Mouse (Mus musculus) brown adipose tissue, adult 24 weeks (tissue): ENCODE measurements around the gene Pdzd7. TPM values are rescaled to one million over a fixed set of nuclear protein-coding genes. Genes with fewer than 3 reads are reported as not detected.
"Not testable (repeated sequence)": the region's sequence is repeated elsewhere in the genome, so short reads cannot be mapped to it uniquely, and the experiment has no call there.

ENCODE experiments used
- H3K27ac ChIP-seq: fragments of 200-500 bp; replicated peaks from 2 replicates; pipeline ENCODE4 v1.5.1; 2012; ENCODE audit warnings: low read depth, mild to moderate bottlenecking, low read length
- H3K4me1 ChIP-seq: fragments of 200-500 bp; 2 replicates; pipeline ENCODE4 v1.6.1; 2012; ENCODE audit warnings: low read length, mixed read lengths; ENCODE audit not compliant: control insufficient read depth, insufficient read depth, insufficient read length
- H3K4me3 ChIP-seq: fragments of 200-500 bp; 2 replicates; pipeline ENCODE4 v1.5.1; 2012; ENCODE audit warnings: low read depth, mild to moderate bottlenecking, low read length, moderate library complexity; ENCODE audit not compliant: insufficient read depth
- polyA plus RNA-seq: library from polyadenylated mRNA; stranded (reverse); fragments of >200 nt; gene quantifications from 2 replicates; pipeline ENCODE4 v1.2.4, GENCODE M21; 2012; ENCODE audit not compliant: missing spikeins, insufficient read depth, insufficient read length

The Pdzd7 gene
- polyA plus RNA-seq, 1 experiment: not detected

- H3K4me1 ChIP-seq: peaks cover 4% of the 10 kb centered on the region
- peak overlapping the region; percentile 92 for H3K27ac ChIP-seq
- peak overlapping the region; percentile 64 for H3K4me3 ChIP-seq
These were observed 3.3 kb upstream of the Pdzd7 start for GRCm38 (mm10) chr19:45048644-45049365.

DNA sequence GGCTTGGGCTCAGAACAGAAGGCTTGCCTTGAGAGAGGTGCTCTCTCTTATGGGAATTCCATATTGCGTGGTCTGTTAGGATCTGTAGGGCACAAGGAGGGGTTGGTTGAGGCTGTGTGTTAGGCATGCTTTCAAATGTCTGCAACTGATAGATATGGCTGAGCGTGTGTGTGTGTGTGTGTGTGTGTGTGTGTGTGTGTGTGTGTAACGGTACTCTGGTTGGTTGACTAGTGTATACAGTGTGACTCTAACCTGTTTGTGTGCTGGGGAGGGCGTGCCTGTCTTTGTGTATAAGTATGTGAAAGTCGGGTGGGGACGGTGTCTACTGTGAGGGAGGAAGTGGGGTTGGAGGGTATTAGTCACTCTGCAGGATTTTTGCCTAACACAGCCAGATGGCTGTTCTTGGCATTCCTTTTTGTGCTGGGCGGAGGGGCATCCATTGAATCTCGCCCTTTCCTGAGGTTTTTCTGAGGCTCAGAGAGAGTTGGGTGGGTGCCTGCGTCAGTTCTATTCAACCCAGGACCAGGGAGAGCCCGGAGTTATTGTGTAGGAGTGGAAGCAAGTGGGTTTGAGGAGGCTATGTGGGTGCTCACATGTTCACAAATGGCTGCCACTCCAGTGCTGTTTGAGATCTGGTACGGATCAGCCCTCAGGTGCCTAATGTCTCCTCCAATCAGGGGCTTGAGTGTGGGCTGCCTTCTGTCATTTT lies 2.6 kb upstream of the Pdzd7 start:
- peak overlapping the region; percentile 92 for H3K27ac ChIP-seq

DNA sequence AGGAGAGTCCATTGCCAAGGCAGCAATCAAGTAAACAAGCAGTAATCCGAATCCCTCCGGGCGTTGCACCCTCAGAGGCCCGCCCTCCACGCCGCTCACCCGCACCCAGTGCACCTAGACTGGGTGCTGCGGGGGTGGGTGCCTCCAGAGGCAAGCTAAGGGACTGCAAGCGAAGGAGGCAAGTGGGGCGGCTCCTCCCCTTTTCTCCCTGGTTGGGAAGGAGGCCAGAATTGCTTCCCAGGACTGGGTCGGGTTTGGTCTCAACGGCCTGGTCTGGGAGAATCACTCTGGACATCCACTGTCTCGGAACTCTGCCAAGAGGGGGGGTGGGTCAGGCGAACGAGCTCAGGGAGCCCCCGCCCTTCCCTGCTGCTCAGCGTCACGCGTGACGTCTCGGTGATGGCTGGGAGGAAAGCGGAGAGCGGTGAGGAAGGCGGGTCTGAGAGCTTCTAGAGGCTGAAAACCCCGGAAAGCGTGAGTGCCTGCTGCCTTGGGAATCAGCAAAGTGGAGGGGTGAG lies 2.0 kb upstream of the Pdzd7 start, which contains the start of gene Sfxn3:
Gene Sfxn3, plus strand, starts transcription at position 87 of the 518 bp plus-strand sequence.
- H3K4me3 ChIP-seq: peak within 1 kb of the TSS; percentile 64
- H3K27ac ChIP-seq: peak within 1 kb of the TSS; percentile 92
- peaks cover 4% of the 10 kb centered on the region for H3K4me1 ChIP-seq

More for the DNA sequence above, 2.6 kb upstream of the Pdzd7 start:
- Histone ChIP-seq H3K4me3 (peak overlapping the region; percentile 64), H3K4me1 (peaks cover 4% of the 10 kb centered on the region)

DNA sequence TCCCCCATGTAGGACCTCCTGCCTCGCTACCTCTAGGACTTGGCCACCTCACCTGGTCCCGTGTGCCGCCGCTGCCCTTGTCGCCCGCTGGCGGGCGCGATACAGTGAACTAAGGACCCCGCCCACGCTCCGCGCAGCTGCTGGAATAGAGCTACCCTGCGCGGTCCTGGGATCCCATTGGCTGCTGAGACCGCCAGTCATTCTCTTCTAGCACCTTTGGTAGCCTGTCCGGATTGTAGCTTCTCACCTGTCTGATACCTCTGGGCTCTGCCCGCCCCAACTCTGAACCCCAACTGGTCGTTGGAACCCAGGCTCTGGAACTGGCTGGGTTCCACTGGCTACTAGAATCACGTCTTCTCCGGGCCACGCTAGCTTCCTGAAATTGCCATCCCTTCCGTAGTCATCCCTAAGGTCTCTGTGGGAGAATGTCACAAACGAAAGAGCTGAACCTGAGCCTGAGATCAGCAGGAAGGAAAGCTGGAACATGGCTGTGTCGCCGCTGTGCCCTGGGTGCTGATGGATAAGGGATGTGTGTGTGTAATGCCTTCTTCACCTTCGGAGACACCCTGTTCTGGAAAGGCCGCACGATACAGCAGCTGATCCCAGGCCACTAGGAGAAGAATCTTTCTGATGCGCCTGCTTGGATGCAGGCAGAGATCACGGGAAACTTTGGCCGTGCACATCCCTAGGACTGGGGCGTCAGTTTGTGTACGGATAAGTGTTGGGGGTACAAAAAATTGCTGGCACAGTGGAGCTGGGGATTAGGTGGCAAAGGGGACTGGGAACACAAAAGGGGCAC lies 1.2 kb upstream of the Pdzd7 start:
- Histone ChIP-seq H3K4me3 (peak overlapping the region; percentile 64), H3K4me1 (peaks cover 4% of the 10 kb centered on the region), H3K27ac (no peak overlapping the region)

GRCm38 (mm10) chr19:45045236-45045635 lies 281 bp downstream of the Pdzd7 start:
- Histone ChIP-seq H3K27ac (no peak overlapping the region), H3K4me3 (no peak overlapping the region), H3K4me1 (peaks cover 4% of the 10 kb centered on the region)

GRCm38 (mm10) chr19:45044389-45044927 lies 1.1 kb downstream of the Pdzd7 start:
- Histone ChIP-seq H3K4me3 (no peak overlapping the region), H3K27ac (no peak overlapping the region), H3K4me1 (peaks cover 4% of the 10 kb centered on the region)

GRCm38 (mm10) chr19:45040214-45040613 lies 5.3 kb downstream of the Pdzd7 start:
- no peak overlapping the region for H3K27ac ChIP-seq
- no peaks in the 10 kb centered on the region for H3K4me1 ChIP-seq
- no peak overlapping the region for H3K4me3 ChIP-seq

- not testable (repeated sequence) for H3K27ac ChIP-seq, H3K4me3 ChIP-seq, H3K4me1 ChIP-seq
These were observed 7.3 kb downstream of the Pdzd7 start for GRCm38 (mm10) chr19:45038198-45038597.

DNA sequence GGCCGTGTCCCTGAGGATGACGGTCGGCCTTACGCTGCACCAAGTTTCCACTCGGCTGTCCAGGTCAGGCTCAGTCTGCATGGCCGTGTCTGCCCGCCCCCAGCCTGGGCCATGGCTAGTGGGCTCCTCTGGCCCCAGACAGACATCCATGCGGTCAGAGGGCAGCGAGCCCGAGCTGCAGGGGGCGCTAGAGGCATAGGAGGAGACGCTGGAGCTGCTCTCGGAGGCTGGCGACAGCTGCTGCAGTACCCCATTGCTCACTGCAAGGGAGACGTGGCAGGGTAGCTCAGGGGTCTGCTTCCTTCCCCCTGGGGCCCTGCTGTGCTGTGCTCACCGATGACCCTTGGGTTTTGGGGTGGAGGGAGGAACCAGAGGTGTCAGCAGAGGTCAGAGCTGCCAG lies 8.7 kb downstream of the Pdzd7 start:
- no peaks in the 10 kb centered on the region for H3K4me1 ChIP-seq
- no peak overlapping the region for H3K4me3 ChIP-seq
- no peak overlapping the region for H3K27ac ChIP-seq

- no peak overlapping the region for H3K27ac ChIP-seq
- peaks cover 18% of the 10 kb centered on the region for H3K4me1 ChIP-seq
- no peak overlapping the region for H3K4me3 ChIP-seq
These were observed 12.8 kb downstream of the Pdzd7 start for GRCm38 (mm10) chr19:45032570-45033332.

DNA sequence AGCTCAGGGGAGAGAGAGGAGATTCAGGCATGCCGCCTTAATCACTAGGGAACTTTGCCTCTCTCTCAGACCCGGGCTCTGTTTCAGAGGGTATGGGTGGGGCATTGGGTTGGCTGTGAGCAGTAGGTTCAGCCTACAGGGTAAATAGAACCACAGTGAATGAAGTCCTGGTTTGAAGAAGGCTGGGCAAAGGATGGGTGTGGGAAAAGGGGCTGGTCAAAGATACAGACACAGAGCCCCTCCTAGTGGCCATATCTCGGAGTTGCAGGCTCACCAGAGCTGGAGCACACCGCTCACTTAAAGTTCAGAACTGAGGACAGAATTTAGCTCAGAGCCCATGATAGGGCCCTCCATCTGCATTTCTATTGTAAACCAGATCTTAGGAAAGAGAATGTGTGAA lies 13.7 kb downstream of the Pdzd7 start:
- no peak overlapping the region for H3K27ac ChIP-seq
- peaks cover 25% of the 10 kb centered on the region for H3K4me1 ChIP-seq
- H3K4me3 ChIP-seq: no peak overlapping the region

DNA sequence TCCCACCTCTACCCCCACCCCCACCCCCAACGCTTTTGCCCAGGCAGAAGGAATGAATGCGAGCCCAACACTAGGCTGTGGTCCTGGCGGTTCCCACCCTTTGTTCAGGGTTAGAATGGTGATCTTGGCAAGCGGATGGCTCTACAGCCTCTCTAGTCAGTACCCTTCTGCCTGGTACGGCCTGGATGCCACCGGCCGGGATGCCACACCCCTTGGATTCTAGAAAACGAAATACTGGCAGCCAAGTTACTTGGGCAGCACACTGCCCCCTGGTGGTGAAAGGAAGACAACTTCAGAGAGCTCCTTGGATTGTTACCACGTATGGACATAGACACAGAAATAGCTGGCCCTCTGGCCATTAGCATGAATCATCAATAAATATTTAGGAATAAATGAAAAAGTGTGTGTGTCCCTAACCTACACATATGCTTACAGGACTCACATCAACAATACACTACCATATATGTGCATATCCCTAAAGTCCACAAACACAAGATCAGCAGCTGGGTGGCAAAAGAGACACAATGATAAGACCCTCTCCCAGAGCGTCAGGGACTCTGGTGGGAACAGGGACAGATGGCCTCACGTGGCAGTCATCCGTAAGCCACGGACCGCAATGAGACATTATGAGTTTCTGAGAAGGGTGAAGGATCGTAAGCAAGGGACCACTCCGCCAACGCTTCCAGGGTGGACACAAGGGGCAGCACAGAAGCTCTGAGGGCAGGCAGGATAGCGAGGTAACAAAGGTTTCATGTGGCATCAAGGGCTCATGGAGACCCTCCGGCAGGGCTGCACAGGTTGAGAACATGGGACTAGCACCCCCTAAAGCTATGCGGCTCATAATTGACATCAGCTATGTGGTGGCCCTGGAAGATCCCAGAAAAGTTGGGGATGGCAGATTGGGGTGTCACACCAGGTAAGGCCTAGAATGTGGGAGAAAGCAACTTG lies 14.5 kb downstream of the Pdzd7 start:
- peaks cover 25% of the 10 kb centered on the region for H3K4me1 ChIP-seq
- H3K4me3 ChIP-seq: peak overlapping the region; percentile 38
- no peak overlapping the region for H3K27ac ChIP-seq

DNA sequence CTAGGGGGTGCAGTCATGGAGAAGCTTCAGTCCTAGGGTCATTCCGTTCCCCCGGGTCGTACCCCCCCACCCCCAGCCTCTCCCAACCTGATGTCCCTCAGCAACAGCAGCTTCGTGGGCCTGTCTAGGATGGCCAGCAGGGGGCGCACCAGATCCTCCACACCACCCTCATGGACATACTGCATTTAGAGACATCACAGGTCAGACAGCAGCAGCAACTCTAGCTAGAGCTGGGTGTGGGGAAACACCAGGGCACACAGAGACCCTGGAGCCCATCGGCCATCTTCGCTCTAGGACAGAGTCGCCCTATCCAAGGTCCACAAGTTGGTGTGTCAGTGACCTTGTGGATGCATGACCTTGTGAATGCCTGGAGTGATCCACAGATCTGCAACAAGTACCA lies 15.4 kb downstream of the Pdzd7 start:
- Histone ChIP-seq H3K4me1 (peaks cover 25% of the 10 kb centered on the region), H3K27ac (no peak overlapping the region), H3K4me3 (no peak overlapping the region)
